Mouse (Mus musculus) duodenum, adult 2 months (tissue): ENCODE results near the gene Il2. TPM values are rescaled to one million over a fixed set of nuclear protein-coding genes. Genes with fewer than 3 reads are reported as not detected.

Experiments used
- polyA plus RNA-seq: library from polyadenylated mRNA; depleted of rRNA; stranded (reverse); fragments of >200 nt; gene quantifications from 2 replicates; pipeline ENCODE4 v1.2.3, GENCODE M21; 2012; ENCODE audit warnings: low replicate concordance; rRNA removed

Il2 gene
- 0.08 TPM in 1 of 2 replicates, not detected in the other for polyA plus RNA-seq

DNA sequence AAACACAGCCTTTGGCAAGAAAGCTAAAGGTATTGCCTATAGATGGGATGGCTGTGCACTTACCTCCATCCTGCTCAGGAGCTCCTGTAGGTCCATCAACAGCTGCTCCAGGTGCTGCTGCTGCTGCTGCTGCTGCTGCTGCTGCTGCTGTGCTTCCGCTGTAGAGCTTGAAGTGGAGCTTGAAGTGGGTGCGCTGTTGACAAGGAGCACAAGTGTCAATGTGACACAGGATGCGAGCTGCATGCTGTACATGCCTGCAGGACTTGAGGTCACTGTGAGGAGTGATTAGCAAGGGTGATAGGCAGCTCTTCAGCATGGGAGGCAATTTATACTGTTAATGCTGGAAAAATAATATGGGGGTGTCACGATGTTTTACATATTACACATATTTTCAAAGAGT is at the start of gene Il2:
Il2 (minus strand) TSS at position 305 of the 400 bp plus-strand sequence.

Other genes with a start within 250 kb of the Il2 start
- not detected in 2 replicates for gene Adad1, start 62.4 kb downstream of the Il2 start, polyA plus RNA-seq
- gene Il21, start 106.7 kb upstream of the Il2 start, polyA plus RNA-seq = not detected in 2 replicates
- 0.08 and 0.11 TPM in 2 replicates for gene Bbs12, start 186.6 kb upstream of the Il2 start, polyA plus RNA-seq
- gene Cetn4, start 186.7 kb upstream of the Il2 start, polyA plus RNA-seq = not detected in 2 replicates
- gene Fgf2, start 222.4 kb upstream of the Il2 start, polyA plus RNA-seq = 0.26 and 0.56 TPM in 2 replicates